Mouse (Mus musculus) heart, embryonic 14.5 days (tissue): ENCODE measurements around the gene Ip6k1. TPM values are rescaled to one million over a fixed set of nuclear protein-coding genes. Genes with fewer than 3 reads are reported as not detected.

ENCODE experiments used
- ATAC-seq: fragments of 200-750 bp; cut with Nextera tagmentation; 2 replicates; pipeline ENCODE4 v1.8.0; 2017; ENCODE audit warnings: low read depth, moderate TSS enrichment; ENCODE audit not compliant: insufficient number of reproducible peaks, insufficient read depth, low FRiP score
- H3K27ac ChIP-seq, 2 experiments: fragments of 200-500 bp in 1 of 2; fragments of 300-500 bp in 1 of 2; sonication (generic) in 1 of 2; replicated peaks in 1 of 2; 2 replicates each; pipeline ENCODE4 v1.5.1; 2012 to 2014; ENCODE audit warnings: low read depth in 2 of 2, low read length in 2 of 2, control low read depth in 1 of 2, mild to moderate bottlenecking in 1 of 2, mixed read lengths in 1 of 2; ENCODE audit not compliant: control insufficient read depth in 1 of 2, insufficient read depth in 1 of 2
- H3K27me3 ChIP-seq: fragments of 300-500 bp; sonication (generic); 2 replicates; pipeline ENCODE4 v1.6.1; 2014; ENCODE audit warnings: mild to moderate bottlenecking, low read length, control low read depth; ENCODE audit not compliant: control insufficient read depth, insufficient read depth
- H3K36me3 ChIP-seq: fragments of 300-500 bp; sonication (generic); 2 replicates; pipeline ENCODE4 v1.6.1; 2014; ENCODE audit warnings: mild to moderate bottlenecking, control low read depth, low read length, mixed read lengths; ENCODE audit not compliant: control insufficient read depth, insufficient read depth
- H3K4me1 ChIP-seq, 2 experiments: fragments of 200-500 bp in 1 of 2; fragments of 300-500 bp in 1 of 2; sonication (generic) in 1 of 2; 2 replicates each; pipeline ENCODE4 v1.6.1; 2012 to 2014; ENCODE audit warnings: low read length in 2 of 2, control low read depth in 1 of 2, mixed read lengths in 1 of 2; ENCODE audit not compliant: control insufficient read depth in 2 of 2, insufficient read depth in 2 of 2
- H3K4me2 ChIP-seq: fragments of 300-500 bp; sonication (generic); 2 replicates; pipeline ENCODE4 v1.6.1; 2014; ENCODE audit warnings: mild to moderate bottlenecking, low read length
- H3K4me3 ChIP-seq, 2 experiments: fragments of 200-500 bp in 1 of 2; fragments of 300-500 bp in 1 of 2; sonication (generic) in 1 of 2; 2 replicates each; pipeline ENCODE4 v1.5.1; 2012 to 2014; ENCODE audit warnings: low read length in 2 of 2, mild to moderate bottlenecking in 2 of 2, control low read depth in 1 of 2, low read depth in 1 of 2, moderate library complexity in 1 of 2; ENCODE audit not compliant: control insufficient read depth in 1 of 2, insufficient read depth in 1 of 2
- H3K9ac ChIP-seq: fragments of 300-500 bp; sonication (generic); 2 replicates; pipeline ENCODE4 v1.6.1; 2014; ENCODE audit warnings: mild to moderate bottlenecking, low read length
- H3K9me3 ChIP-seq: fragments of 300-500 bp; sonication (generic); 2 replicates; pipeline ENCODE4 v1.6.1; 2016; ENCODE audit warnings: low read length, control low read depth; ENCODE audit not compliant: control insufficient read depth
- WGBS: fragments of 180-500 bp; shearing (Covaris S2); extraction: QIAGEN DNeasy Blood & Tissue Kit; methylation state at CpG from one replicate; pipeline ENCODE4 v1.1.7; 2014; 5-methylcytosine and 5-hydroxymethylcytosine counted together
- polyA plus RNA-seq: library from polyadenylated mRNA; unstranded; fragments of >200 nt; fragmentation: Nextera tagmentation; extraction: Ambion mirVana; gene quantifications from 2 replicates; pipeline ENCODE4 v1.2.1, GENCODE M21; 2014

Gene Ip6k1
- polyA plus RNA-seq, 1 experiment from 2014 or later, result 21.9 TPM

DNA sequence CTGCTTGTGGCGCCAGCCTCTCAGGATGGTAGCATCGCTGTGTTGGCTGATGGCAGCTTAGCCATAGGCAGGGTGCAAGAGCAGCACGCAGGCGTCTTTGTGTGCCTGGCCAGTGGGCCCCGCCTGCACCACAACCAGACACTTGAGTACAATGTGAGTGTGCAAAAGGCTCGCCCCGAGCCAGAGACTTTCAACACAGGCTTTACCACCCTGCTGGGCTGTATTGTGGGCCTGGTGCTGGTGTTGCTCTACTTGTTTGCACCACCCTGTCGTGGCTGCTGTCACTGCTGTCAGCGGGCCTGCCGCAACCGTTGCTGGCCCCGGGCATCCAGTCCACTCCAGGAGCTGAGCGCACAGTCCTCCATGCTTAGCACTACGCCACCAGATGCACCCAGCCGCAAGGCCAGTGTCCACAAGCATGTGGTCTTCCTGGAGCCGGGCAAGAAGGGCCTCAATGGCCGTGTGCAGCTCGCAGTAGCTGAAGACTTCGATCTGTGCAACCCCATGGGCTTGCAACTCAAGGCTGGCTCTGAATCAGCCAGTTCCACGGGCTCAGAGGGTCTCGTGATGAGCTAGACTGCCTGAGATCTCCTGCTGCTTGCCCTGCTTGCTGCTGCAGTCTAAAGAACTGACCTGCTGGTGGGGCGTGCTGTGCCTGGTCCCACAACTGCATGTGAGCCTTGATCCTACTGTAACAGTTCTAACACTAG is 52.2 kb downstream of the Ip6k1 start:
- no peak overlapping the region for H3K9ac ChIP-seq
- H3K36me3 ChIP-seq, result peaks cover 82% of the 10 kb centered on the region
- H3K27ac ChIP-seq, result no peak overlapping the region
- no peak overlapping the region for H3K4me2 ChIP-seq
- ATAC-seq, result no peak
- WGBS, result 90% methylated on average over 22 of the region's 22 CpGs
- H3K4me1 ChIP-seq, result peaks cover 10 to 12% of the 10 kb centered on the region in 2 experiments
- H3K4me3 ChIP-seq, result no peak overlapping the region
- H3K27me3 ChIP-seq, result no peaks in the 10 kb centered on the region
- no peaks in the 10 kb centered on the region for H3K9me3 ChIP-seq

DNA sequence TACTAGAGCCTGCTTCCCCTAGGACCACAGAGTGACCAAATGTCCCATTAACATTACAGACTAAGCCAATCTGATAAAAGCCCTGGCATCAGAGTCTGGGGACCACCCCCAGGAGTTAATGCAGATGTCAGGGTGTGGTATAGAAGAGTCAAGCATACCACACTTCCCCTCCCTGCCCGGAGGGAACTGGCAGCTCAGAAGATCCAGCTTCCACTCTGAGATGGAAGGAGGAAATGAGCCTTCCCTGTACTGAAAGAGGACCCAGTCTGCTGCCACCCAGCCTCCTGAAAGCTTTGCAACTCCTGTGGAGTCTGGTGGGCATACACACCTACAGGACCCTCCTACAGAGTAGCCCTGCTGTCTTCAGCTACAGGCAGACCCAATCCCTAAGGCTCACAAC is 52.8 kb downstream of the Ip6k1 start:
- no peaks in the 10 kb centered on the region for H3K27me3 ChIP-seq
- H3K4me1 ChIP-seq, result peaks cover 6% of the 10 kb centered on the region in 2 experiments
- H3K27ac ChIP-seq, result no peak overlapping the region
- ATAC-seq, result no peak
- no peaks in the 10 kb centered on the region for H3K9me3 ChIP-seq
- no peak overlapping the region for H3K4me2 ChIP-seq
- H3K36me3 ChIP-seq, result peaks cover 86% of the 10 kb centered on the region
- no peak overlapping the region for H3K4me3 ChIP-seq
- no peak overlapping the region for H3K9ac ChIP-seq
- 74% methylated on average over 1 of the region's 1 CpGs for WGBS

DNA sequence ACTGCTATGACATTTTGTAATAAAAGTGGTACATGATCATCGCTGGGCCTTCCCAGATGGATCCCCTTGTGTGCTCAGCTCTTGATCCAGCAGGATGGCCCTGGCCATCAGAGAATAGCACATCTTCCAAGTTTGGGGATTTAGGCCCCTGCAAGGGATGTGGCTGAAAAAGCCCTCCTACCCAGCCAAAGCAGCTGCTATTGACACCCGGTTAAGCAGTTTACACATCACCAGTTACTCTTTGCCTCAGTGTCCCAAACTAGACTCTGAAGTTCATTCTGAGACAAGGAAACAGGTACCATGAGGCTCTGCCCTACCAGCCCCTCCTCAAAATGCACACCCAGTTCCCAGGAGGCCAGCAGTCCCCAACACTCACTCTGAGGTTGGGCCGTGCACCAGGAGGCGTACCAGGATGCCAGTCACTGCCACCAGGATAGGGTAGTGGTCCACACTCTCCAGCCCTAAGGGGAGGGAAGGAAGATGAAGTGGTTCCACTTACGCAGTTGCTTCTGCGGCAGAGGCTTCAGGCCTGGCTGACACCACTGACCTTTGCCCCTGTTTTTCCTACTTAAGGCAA is 53.4 kb downstream of the Ip6k1 start:
- no peaks in the 10 kb centered on the region for H3K27me3 ChIP-seq
- WGBS, result 81% methylated on average over 6 of the region's 6 CpGs
- no peak overlapping the region for H3K27ac ChIP-seq
- peaks cover 5 to 9% of the 10 kb centered on the region in 2 experiments for H3K4me1 ChIP-seq
- no peak overlapping the region for H3K9ac ChIP-seq
- no peaks in the 10 kb centered on the region for H3K9me3 ChIP-seq
- H3K36me3 ChIP-seq, result peaks cover 86% of the 10 kb centered on the region
- H3K4me3 ChIP-seq, result no peak overlapping the region
- ATAC-seq, result no peak
- no peak overlapping the region for H3K4me2 ChIP-seq

DNA sequence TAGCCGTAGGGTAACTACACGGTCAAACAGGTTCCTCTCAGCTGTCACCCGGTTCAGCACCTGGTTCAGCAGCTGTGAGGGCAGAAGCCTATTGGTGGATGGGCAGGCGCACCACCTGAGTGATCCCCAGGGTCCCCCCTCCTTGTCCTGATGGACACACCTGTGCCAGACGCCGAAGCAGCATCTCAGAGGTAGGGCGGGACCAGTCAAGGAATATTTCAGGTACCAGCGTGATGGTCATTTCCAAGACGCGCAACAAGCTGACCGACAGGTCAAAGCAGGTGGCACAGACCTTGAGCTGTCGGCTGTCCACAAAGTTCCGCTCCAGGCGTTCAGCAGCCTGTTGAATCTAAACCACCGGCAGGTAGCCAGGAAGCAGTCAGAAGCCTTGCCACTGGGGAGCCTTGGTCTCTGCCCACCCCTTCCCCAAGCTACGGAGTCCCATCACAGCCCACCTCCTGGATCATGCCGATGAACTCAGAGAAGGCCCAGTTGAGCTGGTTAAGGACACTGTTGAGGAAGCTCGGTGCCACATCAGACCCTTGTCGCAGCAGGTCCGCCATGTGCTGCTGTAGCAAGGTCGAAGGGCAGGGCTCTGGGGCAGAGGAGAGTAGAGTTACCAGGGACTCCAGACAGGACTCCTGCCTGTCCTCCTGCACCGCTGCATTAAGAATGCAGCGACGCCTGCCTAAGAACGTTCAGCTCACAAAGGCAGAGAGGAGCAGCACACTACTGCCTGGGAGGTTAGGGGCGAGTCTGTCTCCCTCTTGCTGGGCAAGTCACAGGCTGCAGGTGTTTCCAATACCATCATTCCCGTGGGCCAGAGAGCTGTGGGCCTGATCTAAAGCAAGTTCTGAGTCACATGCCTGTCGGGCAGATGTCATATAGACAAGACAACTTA is 54.3 kb downstream of the Ip6k1 start:
- Histone ChIP-seq H3K9me3 (no peaks in the 10 kb centered on the region), H3K27me3 (no peaks in the 10 kb centered on the region), H3K4me3 (no peak overlapping the region), H3K4me2 (no peak overlapping the region), H3K27ac (no peak overlapping the region), H3K9ac (no peak overlapping the region), H3K36me3 (peaks cover 84% of the 10 kb centered on the region), H3K4me1 (peaks cover 5 to 9% of the 10 kb centered on the region in 2 experiments)
- 85% methylated on average over 28 of the region's 28 CpGs for WGBS
- ATAC-seq, result no peak

DNA sequence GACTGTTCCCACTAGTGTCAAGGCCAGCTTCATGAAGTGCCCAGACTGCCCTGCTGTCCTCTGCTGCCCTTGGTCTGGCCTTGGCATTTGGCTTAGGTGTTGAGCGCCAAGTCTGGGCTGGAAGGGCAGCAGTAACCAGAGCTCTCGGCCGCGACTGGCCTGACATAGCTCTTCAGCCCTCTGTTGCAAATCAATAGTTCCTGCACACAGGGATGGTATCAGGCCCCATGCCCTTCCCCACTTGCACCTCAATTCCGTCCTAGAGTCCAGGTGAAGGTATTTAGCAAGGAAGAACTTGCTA is 54.9 kb downstream of the Ip6k1 start:
- Histone ChIP-seq H3K9ac (no peak overlapping the region), H3K9me3 (no peaks in the 10 kb centered on the region), H3K4me3 (no peak overlapping the region), H3K4me1 (peaks cover 5 to 9% of the 10 kb centered on the region in 2 experiments), H3K4me2 (no peak overlapping the region), H3K36me3 (peaks cover 84% of the 10 kb centered on the region), H3K27ac (no peak overlapping the region), H3K27me3 (no peaks in the 10 kb centered on the region)
- 82% methylated on average over 5 of the region's 5 CpGs for WGBS
- no peak for ATAC-seq

DNA sequence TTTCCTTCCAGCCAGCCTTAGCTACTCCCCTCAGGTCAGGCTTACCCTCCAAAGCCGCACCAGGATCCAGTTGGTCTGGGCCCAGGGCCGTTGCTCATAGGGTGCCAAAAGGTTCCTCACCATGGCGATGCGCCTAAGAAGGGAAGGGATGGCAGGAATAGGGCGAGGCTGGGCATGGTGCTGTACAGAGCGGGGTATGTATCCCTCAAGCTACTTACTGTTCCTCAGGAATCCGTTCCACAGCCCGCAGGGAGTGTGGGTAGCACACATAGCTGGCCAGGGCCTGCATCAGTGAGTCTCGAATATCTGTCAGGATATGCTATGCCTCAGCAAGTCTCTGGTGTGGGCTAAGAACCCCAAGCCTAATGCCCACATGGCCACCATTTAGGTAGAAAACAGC is 56.0 kb downstream of the Ip6k1 start:
- no peak for ATAC-seq
- peaks cover 2 to 4% of the 10 kb centered on the region in 2 experiments; a peak in 3 of 4 replicates for H3K4me1 ChIP-seq
- H3K9ac ChIP-seq, result no peak overlapping the region
- H3K27me3 ChIP-seq, result no peaks in the 10 kb centered on the region
- peaks cover 94% of the 10 kb centered on the region for H3K36me3 ChIP-seq
- 95% methylated on average over 9 of the region's 9 CpGs for WGBS
- no peak overlapping the region for H3K4me3 ChIP-seq
- no peaks in the 10 kb centered on the region for H3K9me3 ChIP-seq
- no peak overlapping the region for H3K4me2 ChIP-seq
- H3K27ac ChIP-seq, result no peak overlapping the region

DNA sequence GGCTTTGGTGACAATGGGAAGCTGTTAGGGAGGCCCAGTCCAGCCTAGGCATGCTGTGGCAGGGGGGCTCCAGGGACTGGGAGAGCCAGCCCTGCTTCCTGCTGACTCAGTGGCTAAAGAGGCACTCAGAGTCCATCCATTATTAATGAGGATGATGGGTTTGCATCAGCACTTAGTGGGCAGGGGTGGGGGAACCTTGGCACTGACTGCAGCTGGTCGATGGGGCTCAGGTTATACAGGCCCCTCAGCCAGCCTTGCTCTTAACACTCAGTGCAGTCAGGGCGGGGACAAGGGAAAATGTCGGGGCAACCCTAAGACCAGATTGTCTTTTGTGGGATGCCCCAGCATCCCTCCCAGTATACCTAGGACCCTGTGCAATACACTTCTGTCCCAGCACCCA is 59.8 kb downstream of the Ip6k1 start:
- Histone ChIP-seq H3K9me3 (no peaks in the 10 kb centered on the region), H3K27ac (no peak overlapping the region), H3K4me2 (no peak overlapping the region), H3K27me3 (no peaks in the 10 kb centered on the region), H3K4me3 (no peak overlapping the region), H3K4me1 (peaks cover 0 to 4% of the 10 kb centered on the region in 2 experiments; a peak in 2 of 4 replicates), H3K36me3 (peaks cover 91% of the 10 kb centered on the region), H3K9ac (no peak overlapping the region)
- 85% methylated on average over 3 of the region's 3 CpGs for WGBS
- ATAC-seq, result no peak
